Mouse (Mus musculus) embryonic facial prominence, embryonic 14.5 days (tissue): ENCODE results near the gene Polr1c. TPM values are rescaled to one million over a fixed set of nuclear protein-coding genes. Genes with fewer than 3 reads are reported as not detected.

Source experiments
- ATAC-seq: fragments of 200-750 bp; cut with Nextera tagmentation; 2 replicates; pipeline ENCODE4 v1.8.0; 2017; ENCODE audit warnings: low read depth, moderate number of reproducible peaks, moderate TSS enrichment
- DNase-seq: peaks from one replicate; pipeline ENCODE4 v3.0.0-alpha.2; 2015; ENCODE audit warnings: low spot score
- H3K27ac ChIP-seq: fragments of 300-500 bp; sonication (generic); replicated peaks from 2 replicates; pipeline ENCODE4 v1.5.1; 2014; ENCODE audit warnings: low read depth, mild to moderate bottlenecking, low read length, moderate library complexity
- H3K27me3 ChIP-seq: fragments of 300-500 bp; sonication (generic); replicated peaks from 2 replicates; pipeline ENCODE4 v1.6.1; 2014; ENCODE audit warnings: low read length; ENCODE audit not compliant: control insufficient read depth, insufficient read depth
- H3K36me3 ChIP-seq: fragments of 300-500 bp; sonication (generic); 2 replicates; pipeline ENCODE4 v1.6.1; 2014; ENCODE audit warnings: low read length, mixed read lengths; ENCODE audit not compliant: control insufficient read depth, insufficient read depth
- H3K4me1 ChIP-seq: fragments of 300-500 bp; sonication (generic); 2 replicates; pipeline ENCODE4 v1.6.1; 2014; ENCODE audit warnings: antibody characterized with exemption, low read length; ENCODE audit not compliant: control insufficient read depth, insufficient read depth
- H3K4me2 ChIP-seq: fragments of 300-500 bp; sonication (generic); 2 replicates; pipeline ENCODE4 v1.6.1; 2014; ENCODE audit warnings: low read depth, mild to moderate bottlenecking, low read length, moderate library complexity, mixed read lengths
- H3K4me3 ChIP-seq: fragments of 300-500 bp; sonication (generic); 2 replicates; pipeline ENCODE4 v1.5.1; 2014; ENCODE audit warnings: low read depth, mild to moderate bottlenecking, low read length
- H3K9ac ChIP-seq: fragments of 300-500 bp; sonication (generic); 2 replicates; pipeline ENCODE4 v1.6.1; 2014; ENCODE audit warnings: low read depth, mild to moderate bottlenecking, low read length, moderate library complexity, mixed read lengths
- H3K9me3 ChIP-seq: fragments of 300-500 bp; sonication (generic); 2 replicates; pipeline ENCODE4 v1.6.1; 2016; ENCODE audit warnings: low read length; ENCODE audit not compliant: control insufficient read depth
- WGBS: fragments of 180-500 bp; shearing (Covaris S2); extraction: QIAGEN DNeasy Blood & Tissue Kit; methylation state at CpG from one replicate; pipeline ENCODE4 v1.1.7; 2014; 5-methylcytosine and 5-hydroxymethylcytosine counted together
- polyA plus RNA-seq: library from polyadenylated mRNA; unstranded; fragments of >200 nt; fragmentation: Nextera tagmentation; extraction: Ambion mirVana; gene quantifications from 2 replicates; pipeline ENCODE4 v1.2.1, GENCODE M21; 2014

Gene Polr1c
- polyA plus RNA-seq, 1 experiment from 2014 or later = 78.1 TPM

DNA sequence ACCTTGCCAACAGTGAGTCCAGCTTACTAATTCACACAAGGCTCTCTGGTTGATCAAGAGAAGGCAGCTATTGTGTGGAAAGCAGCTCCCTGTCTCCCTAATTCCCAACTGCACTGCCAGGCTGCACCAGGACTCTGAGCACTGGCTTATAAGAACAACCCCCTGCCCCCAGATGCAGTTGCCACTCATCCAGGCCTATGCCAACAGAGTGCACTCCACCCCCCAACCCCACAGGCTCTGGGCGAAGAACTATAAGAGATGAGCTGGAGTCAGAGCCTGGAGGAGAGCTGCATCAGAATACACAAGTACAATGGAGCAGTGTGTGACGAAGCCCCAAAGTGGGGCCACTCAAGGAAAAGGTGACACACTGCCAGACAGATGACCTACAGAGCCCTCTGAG lies 24.2 kb upstream of the Polr1c start:
- no peak for ATAC-seq
- 73% methylated on average over 2 of the region's 2 CpGs for WGBS

DNA sequence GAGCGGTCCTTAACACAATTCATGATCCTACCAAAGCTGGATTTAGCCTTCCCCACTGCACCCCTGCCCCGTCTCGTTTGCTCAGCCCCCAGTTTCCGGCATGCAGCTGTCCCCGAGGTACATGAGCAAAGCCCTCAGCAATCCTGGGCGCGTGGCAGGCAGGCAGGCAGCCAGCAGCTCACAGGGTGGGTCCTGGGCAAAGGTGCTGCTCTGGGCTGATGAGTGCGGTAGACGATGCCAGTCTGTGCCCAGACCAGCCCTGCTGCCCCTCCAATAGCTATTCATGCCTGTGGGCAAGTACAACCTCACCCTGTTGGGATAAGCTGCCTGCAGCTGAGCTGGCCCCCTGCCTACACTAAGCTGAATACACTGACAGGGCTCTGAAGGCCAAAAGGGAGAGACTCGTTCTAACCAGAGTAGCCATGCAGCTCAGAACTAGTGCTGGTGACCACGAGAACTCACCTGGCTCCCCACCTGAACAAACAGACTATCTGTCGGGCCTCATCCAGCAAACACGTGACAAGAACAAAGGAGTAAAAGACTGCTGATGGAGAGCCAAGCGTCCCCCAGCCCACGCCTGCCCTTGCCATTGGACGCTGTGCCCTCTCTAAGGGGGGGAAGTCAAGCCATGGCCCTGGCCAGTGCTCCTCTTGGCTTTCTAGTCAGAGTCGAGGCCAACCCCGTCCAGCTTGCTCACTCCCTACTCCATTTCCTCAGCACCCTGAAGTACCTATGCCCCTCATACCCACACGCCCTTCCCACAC lies 22.1 kb upstream of the Polr1c start:
- H3K27ac ChIP-seq = peak overlapping the region; percentile 48
- peaks cover 62% of the 10 kb centered on the region for H3K36me3 ChIP-seq
- no peaks in the 10 kb centered on the region for H3K27me3 ChIP-seq
- H3K9me3 ChIP-seq = no peaks in the 10 kb centered on the region
- peaks cover 11% of the 10 kb centered on the region; the same call in 1 of the 2 replicates for H3K4me1 ChIP-seq
- H3K4me3 ChIP-seq = no peak overlapping the region
- H3K4me2 ChIP-seq = no peak overlapping the region
- WGBS = 78% methylated on average over 18 of the region's 19 CpGs
- ATAC-seq = no peak; the same call in 1 of the 2 replicates
- H3K9ac ChIP-seq = 0 out of 2 replicates have a peak overlapping the region, but pooled peaks have one; percentile 14
- DNase-seq = peak; percentile 47

More for the DNA sequence above, 24.2 kb upstream of the Polr1c start:
- no peak overlapping the region for H3K4me2 ChIP-seq
- H3K27me3 ChIP-seq = no peaks in the 10 kb centered on the region
- H3K36me3 ChIP-seq = peaks cover 47% of the 10 kb centered on the region; the same call in 1 of the 2 replicates
- H3K4me3 ChIP-seq = no peak overlapping the region
- H3K4me1 ChIP-seq = peaks cover 19% of the 10 kb centered on the region; the same call in 1 of the 2 replicates
- H3K27ac ChIP-seq = peak overlapping the region; percentile 18; the same call in 1 of the 2 replicates
- H3K9ac ChIP-seq = no peak overlapping the region
- no peak for DNase-seq
- no peaks in the 10 kb centered on the region for H3K9me3 ChIP-seq

- H3K4me2 ChIP-seq = no peak overlapping the region
- ATAC-seq (no peak), DNase-seq (peak; percentile 29)
- H3K4me1 ChIP-seq = no peaks in the 10 kb centered on the region
- H3K27me3 ChIP-seq = no peaks in the 10 kb centered on the region
- no peak overlapping the region for H3K9ac ChIP-seq
- H3K4me3 ChIP-seq = no peak overlapping the region
- H3K27ac ChIP-seq = no peak overlapping the region
- 54% methylated on average over 8 of the region's 10 CpGs for WGBS
- H3K9me3 ChIP-seq = no peaks in the 10 kb centered on the region
- peaks cover 77% of the 10 kb centered on the region for H3K36me3 ChIP-seq
These were observed 20.3 kb upstream of the Polr1c start for GRCm38 (mm10) chr17:46268026-46268720.

GRCm38 (mm10) chr17:46267511-46267910 lies 19.7 kb upstream of the Polr1c start:
- Histone ChIP-seq H3K9me3 (no peaks in the 10 kb centered on the region), H3K27ac (no peak overlapping the region), H3K4me2 (no peak overlapping the region), H3K4me3 (no peak overlapping the region), H3K27me3 (no peaks in the 10 kb centered on the region), H3K9ac (no peak overlapping the region), H3K4me1 (no peaks in the 10 kb centered on the region), H3K36me3 (peaks cover 76% of the 10 kb centered on the region)
- DNase-seq (no peak), ATAC-seq (no peak)
- 77% methylated on average over 7 of the region's 7 CpGs for WGBS

- Histone ChIP-seq H3K27me3 (no peaks in the 10 kb centered on the region), H3K27ac (peak overlapping the region; percentile 68), H3K4me1 (no peaks in the 10 kb centered on the region), H3K9me3 (no peaks in the 10 kb centered on the region), H3K4me2 (no peak overlapping the region), H3K9ac (no peak overlapping the region), H3K36me3 (peaks cover 79% of the 10 kb centered on the region), H3K4me3 (no peak overlapping the region)
- ATAC-seq (no peak), DNase-seq (no peak)
- WGBS = 47% methylated on average over 6 of the region's 6 CpGs
These were observed 19.1 kb upstream of the Polr1c start for GRCm38 (mm10) chr17:46266986-46267385.

- H3K9ac ChIP-seq = peak overlapping the region; percentile 30; the same call in 1 of the 2 replicates
- WGBS = 16% methylated on average over 14 of the region's 14 CpGs
- peaks cover 79% of the 10 kb centered on the region for H3K36me3 ChIP-seq
- H3K4me1 ChIP-seq = no peaks in the 10 kb centered on the region
- DNase-seq = peak; percentile 89
- peak overlapping the region; percentile 68; the same call in 1 of the 2 replicates for H3K27ac ChIP-seq
- no peak overlapping the region for H3K4me3 ChIP-seq
- ATAC-seq = peak; percentile 72
- no peak overlapping the region for H3K4me2 ChIP-seq
- H3K27me3 ChIP-seq = no peaks in the 10 kb centered on the region
- no peaks in the 10 kb centered on the region for H3K9me3 ChIP-seq
These were observed 18.2 kb upstream of the Polr1c start for GRCm38 (mm10) chr17:46265918-46266618.

DNA sequence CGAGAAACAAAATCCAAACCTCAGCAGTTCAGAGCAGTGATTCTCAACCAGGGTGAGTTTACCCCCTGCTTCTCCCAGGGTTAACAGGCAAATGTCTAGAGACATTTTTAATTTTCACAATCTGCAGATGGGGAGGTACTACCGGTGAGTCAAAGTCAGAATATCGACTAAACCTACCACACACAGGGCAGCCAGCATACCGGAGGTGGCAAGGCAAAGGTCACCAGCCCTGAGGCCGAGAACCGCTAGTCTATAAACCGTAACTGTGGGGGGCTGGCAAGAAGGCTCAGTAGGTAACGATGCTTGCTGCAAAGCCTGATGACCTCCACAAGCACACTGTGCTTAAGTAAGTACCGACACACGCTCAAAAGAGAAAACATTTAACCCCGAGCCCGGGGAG lies 17.6 kb upstream of the Polr1c start:
- Histone ChIP-seq H3K4me1 (no peaks in the 10 kb centered on the region), H3K27ac (no peak overlapping the region), H3K9ac (no peak overlapping the region), H3K4me3 (no peak overlapping the region), H3K27me3 (no peaks in the 10 kb centered on the region), H3K36me3 (peaks cover 79% of the 10 kb centered on the region), H3K9me3 (no peaks in the 10 kb centered on the region), H3K4me2 (no peak overlapping the region)
- ATAC-seq (no peak), DNase-seq (no peak)
- 75% methylated on average over 12 of the region's 12 CpGs for WGBS

GRCm38 (mm10) chr17:46262201-46262694 lies 14.4 kb upstream of the Polr1c start:
- DNase-seq (no peak), ATAC-seq (no peak)
- WGBS = 78% methylated on average over 5 of the region's 5 CpGs
- Histone ChIP-seq H3K27ac (no peak overlapping the region), H3K9ac (no peak overlapping the region), H3K4me1 (no peaks in the 10 kb centered on the region), H3K4me2 (no peak overlapping the region), H3K9me3 (no peaks in the 10 kb centered on the region), H3K36me3 (peaks cover 91% of the 10 kb centered on the region), H3K4me3 (no peak overlapping the region), H3K27me3 (no peaks in the 10 kb centered on the region)
